Mouse (Mus musculus) ZHBTc4 (cell line): Measurements from ENCODE around the gene Zbtb46.

ENCODE experiments used
- DNase-seq: peaks from one replicate; pipeline ENCODE4 v3.0.0-alpha.2; 2011; ENCODE audit warnings: low read depth, low spot score

Gene Zbtb46

DNA sequence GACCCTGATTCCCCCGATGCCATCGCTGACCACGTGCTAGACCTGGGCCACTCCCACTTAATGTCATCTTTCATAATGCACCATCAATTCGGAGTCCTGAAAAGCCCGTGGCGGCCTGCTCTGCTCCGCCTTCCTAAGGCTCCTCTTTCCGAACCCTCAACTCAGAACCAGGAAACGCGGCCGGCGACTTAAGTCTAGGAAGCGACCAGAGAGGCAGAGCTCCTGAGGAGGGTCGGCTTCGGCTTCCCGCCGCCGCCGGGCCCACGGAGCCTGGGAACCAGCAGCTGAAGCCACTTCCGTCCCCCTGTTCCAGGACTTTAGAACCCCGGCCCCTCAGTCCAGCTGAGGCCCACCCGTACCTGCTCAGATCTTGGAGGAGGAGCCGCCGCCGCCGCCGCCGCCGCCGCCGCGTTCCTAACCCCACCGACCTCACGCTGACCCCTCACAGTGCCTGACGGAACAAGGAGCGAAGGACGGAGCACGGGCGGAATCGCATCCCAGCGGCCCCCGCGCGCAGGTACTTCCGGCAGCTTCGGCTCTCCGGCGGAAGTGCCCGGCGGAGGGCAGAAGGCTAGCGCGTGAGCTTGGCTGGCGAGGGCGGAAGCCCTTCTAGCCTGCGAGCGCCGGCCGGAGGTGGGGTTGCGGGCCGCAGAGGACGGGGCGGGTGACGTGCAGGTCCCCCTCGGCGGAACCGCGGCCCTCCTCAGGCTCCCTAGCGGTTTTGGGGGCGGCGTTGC, 94.2 kb downstream of the Zbtb46 start, which contains the start of the genes Zgpat and Arfrp1:
Gene Zgpat, plus strand, starts transcription at position 69 of the 737 bp plus-strand sequence.
Gene Arfrp1, minus strand, starts transcription at position 545 of the 737 bp plus-strand sequence.
- peak; percentile 95 for DNase-seq

DNA sequence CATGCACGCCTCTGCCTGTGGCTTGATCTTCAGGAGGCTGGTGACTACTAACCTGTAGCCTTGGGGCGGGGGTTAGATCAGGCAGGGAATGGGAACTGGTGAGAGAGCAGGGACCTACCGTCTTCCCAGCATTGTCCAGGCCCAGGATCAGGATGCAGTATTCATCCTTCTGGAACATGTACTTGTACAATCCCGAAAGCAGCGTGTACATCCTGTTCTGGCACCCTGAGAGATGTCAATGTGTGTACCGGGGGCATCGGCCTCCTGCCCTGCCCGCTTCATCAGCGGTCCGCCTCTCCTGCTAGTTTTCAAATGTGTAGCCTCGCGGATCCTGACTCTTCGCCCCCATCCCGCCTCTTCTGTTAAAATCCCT, 94.8 kb downstream of the Zbtb46 start:
- peak; percentile 18 for DNase-seq

DNA sequence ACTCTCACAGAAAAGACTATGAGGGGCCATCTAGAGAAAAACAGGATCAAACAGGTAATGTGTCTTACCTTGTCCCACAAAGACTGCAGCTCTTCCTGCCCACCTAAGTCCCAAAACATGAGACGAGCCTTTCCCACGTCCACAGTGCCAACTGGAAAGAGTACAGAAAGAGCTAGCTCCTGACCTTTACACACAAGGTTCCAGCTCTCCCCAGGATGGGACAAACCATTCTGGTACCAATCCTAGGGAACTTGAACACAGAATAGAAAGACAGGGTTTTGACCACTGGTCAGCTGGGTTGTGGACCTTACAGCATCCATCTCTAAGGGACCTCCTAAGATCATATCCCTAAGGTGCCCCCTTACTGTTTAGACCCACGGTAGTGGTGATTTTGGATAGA, 95.3 kb downstream of the Zbtb46 start:
- no peak for DNase-seq

DNA sequence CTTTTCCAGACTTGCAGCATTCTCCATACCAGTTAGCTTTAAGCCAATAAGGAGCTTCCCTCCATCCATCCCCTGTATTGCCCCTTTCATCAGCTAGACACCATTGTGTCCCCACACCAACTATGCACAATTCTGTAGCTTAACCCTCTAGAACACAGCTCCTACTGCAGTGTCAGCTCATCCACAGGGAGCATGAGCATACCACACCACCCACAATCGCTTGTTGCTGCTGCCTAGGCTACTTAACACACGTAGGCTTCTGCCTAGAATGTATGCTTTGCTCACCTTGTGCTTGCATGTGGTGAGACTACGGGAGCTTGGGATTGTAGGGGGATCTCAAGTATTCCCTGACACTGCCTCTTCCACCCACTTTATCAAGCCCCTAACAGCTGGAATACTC, 102.4 kb downstream of the Zbtb46 start:
- no peak for DNase-seq

DNA sequence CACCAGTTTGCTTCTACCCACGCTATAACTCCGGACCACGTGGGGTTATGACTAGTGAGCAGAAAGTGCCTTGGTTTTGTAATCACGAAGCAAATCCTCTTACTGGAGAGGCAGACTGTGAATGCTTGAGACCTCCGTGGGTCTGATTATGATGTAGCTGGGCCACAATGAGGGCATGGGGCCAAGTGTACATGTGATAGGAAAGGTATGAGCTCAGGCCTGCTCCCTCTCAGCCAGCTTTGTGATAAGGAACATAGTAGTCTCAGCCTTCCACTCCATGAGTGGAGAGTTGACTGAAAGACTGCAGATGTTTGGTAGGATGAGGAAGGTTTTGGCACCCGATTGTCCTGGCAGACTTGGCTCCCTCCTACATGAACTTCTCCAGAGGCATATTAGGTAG, 116.5 kb downstream of the Zbtb46 start:
- DNase-seq: no peak

DNA sequence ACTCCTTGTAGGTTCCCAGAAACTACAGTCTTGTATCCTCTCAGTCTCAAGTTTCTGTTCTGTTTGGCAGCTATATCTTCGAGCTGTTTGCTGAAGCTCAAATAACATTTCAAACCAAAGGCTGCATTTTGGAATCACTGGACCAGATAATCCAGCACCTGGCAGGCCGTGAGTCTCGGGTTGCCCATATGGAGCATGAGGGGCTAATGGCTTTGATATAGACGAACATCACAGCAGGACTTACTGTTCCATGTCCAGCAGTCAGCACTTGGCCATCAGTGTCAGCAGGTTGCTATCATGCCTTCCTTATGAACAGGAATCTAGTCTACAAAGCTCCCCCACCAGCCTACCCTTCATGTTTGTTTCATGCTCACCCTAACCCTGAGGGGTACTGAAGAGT, 118.8 kb downstream of the Zbtb46 start:
- DNase-seq: no peak
